In the genomic region with DNA sequence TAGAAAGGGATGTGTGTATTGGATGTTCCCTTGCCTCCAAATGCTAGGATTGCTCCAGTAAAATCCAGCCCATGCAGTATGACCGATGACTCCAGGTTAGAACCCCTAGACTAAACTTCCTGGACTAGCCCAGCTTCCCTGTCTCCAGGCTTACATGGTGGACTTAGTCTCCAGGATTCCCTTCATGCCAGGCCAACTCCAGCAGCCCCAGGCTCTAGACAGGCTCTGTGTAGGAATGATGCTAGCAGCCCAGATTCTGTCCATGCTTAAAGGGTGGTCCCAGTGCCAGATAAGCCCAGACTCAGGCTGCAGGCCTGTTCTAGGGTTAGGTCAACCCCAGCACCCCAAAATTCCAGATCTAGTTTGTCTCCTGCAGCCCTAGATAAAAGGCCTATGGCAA, we compare ENCODE assay signal across 19 mouse cellular contexts.
"Had no signal": no experiment of that assay in that cellular context is flagged by ENCODE, and none has a peak within 500 bp of the region (broad histone marks: within the 10 kb centered on the region; RNA-seq: fewer than 3 reads in every experiment).

No protein-coding gene starts in this region.

- DNase-seq: liver, postnatal 0 days; lung, postnatal 10 days; lung, postnatal 4 days; midbrain, embryonic 14.5 days; retina, postnatal 1 day; right cerebral cortex, adult 18-20 months; right cerebral cortex, postnatal 25 days; right cerebral cortex, postnatal 4 days; spleen, adult 18-20 months; thymus, adult 18-20 months; thymus, postnatal 14 days; thymus, postnatal 36 days had no signal

- H3K27ac ChIP-seq: midbrain, embryonic 10.5 days; midbrain, embryonic 12.5 days; neural tube, embryonic 13.5 days; neural tube, embryonic 15.5 days had no signal

- ATAC-seq: liver, postnatal 0 days; midbrain, embryonic 16.5 days had no signal

- H3K27me3 ChIP-seq: midbrain, embryonic 12.5 days; neural tube, embryonic 13.5 days; neural tube, embryonic 15.5 days had no signal

- H3K9me3 ChIP-seq: midbrain, embryonic 10.5 days; midbrain, embryonic 12.5 days; neural tube, embryonic 13.5 days; neural tube, embryonic 15.5 days had no signal

- H3K4me3 ChIP-seq: midbrain, embryonic 10.5 days; midbrain, embryonic 12.5 days; myocyte; neural tube, embryonic 13.5 days; neural tube, embryonic 15.5 days had no signal

- H3K9ac ChIP-seq: liver, postnatal 0 days; lung, embryonic 14.5 days; midbrain, embryonic 12.5 days; neural tube, embryonic 13.5 days; neural tube, embryonic 15.5 days had no signal

- H3K4me1 ChIP-seq: midbrain, embryonic 10.5 days; midbrain, embryonic 12.5 days; neural tube, embryonic 15.5 days had no signal

- H3K36me3 ChIP-seq: midbrain, embryonic 10.5 days; midbrain, embryonic 12.5 days; neural tube, embryonic 13.5 days; neural tube, embryonic 15.5 days had no signal

- H3K4me2 ChIP-seq: lung, embryonic 14.5 days; midbrain, embryonic 12.5 days; neural tube, embryonic 13.5 days; neural tube, embryonic 15.5 days had no signal
